8 mouse cellular contexts compared by ENCODE assay signal in the genomic region with DNA sequence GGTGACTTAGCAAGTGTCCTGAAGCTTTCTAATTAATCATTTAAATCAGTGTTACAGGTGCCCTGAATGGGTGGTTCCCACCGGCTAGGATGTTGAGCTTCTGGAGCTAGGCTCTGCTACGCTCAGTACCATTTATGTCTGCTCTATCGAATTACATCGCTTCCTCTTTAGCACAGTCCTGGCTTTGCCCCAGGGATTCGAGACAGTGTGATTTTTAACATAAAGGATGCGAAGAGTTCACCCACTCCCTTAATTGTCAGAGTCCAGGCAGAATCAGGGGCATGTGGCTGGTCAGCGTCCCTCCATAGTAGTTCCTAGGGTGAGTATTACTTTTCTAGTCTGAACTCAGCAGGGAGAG. TPM values are rescaled to one million over a fixed set of nuclear protein-coding genes. Genes with fewer than 3 reads are reported as not detected.
DNase-seq lines count a peak whose midpoint lies in the region; ATAC-seq and TF ChIP-seq lines count a peak whose summit lies in the region.
"Had no signal": no experiment of that assay in that cellular context is flagged by ENCODE, and none has a peak within 500 bp of the region (broad histone marks: within the 10 kb centered on the region; RNA-seq: fewer than 3 reads in every experiment).

No protein-coding gene starts in this region.

- H3K4me1 ChIP-seq in lung, postnatal 0 days (ENCODE audit: insufficient read depth, low read depth, low read length), result no peaks in the 10 kb centered on the region
- peaks cover 14% of the 10 kb centered on the region for H3K4me1 ChIP-seq in liver, embryonic 13.5 days (replicated peaks)
- peaks cover 8% of the 10 kb centered on the region for H3K4me1 ChIP-seq in stomach, embryonic 14.5 days (ENCODE audit: control insufficient read depth, insufficient read depth, low read length)

- WGBS in lung, postnatal 0 days, result 23% methylated on average over 7 of the region's 7 CpGs
- 22% methylated on average over 7 of the region's 7 CpGs for WGBS in liver, embryonic 13.5 days (ENCODE audit: insufficient replicate concordance)
- 18% methylated on average over 7 of the region's 7 CpGs for WGBS in stomach, embryonic 14.5 days

- intact Hi-C loops in gastrocnemius, postnatal 14 days (cut with DNase I; ENCODE audit: low total_unique reads), result no loop called here
- intact Hi-C loops in left cerebral cortex, postnatal 36 days (cut with DNase I), result no loop called here

- H3K36me3 ChIP-seq in lung, postnatal 0 days (ENCODE audit: insufficient read depth, low read length), result no peaks in the 10 kb centered on the region
- H3K36me3 ChIP-seq in liver, embryonic 13.5 days, result no peaks in the 10 kb centered on the region
- no peaks in the 10 kb centered on the region for H3K36me3 ChIP-seq in stomach, embryonic 14.5 days (ENCODE audit: control insufficient read depth, insufficient read depth, low read length)

- no peaks in the 10 kb centered on the region for H3K27me3 ChIP-seq in lung, postnatal 0 days (replicated peaks; ENCODE audit: insufficient read depth, low read length)
- H3K27me3 ChIP-seq in liver, embryonic 13.5 days, result peaks cover 22% of the 10 kb centered on the region
- H3K27me3 ChIP-seq in stomach, embryonic 14.5 days (ENCODE audit: control insufficient read depth, insufficient read depth, low read length), result no peaks in the 10 kb centered on the region

- no peak for TF ChIP-seq CTCF in lung, postnatal 0 days (IDR thresholded peaks at IDR 0.05)

- no peaks in the 10 kb centered on the region for H3K9me3 ChIP-seq in lung, postnatal 0 days (ENCODE audit: low read length)
- H3K9me3 ChIP-seq in liver, embryonic 13.5 days (replicated peaks), result no peaks in the 10 kb centered on the region
- no peaks in the 10 kb centered on the region for H3K9me3 ChIP-seq in stomach, embryonic 14.5 days (ENCODE audit: control insufficient read depth, low read depth, low read length)

- no peak overlapping the region for H3K4me3 ChIP-seq in lung, postnatal 0 days (ENCODE audit: low read depth, low read length)
- H3K4me3 ChIP-seq in liver, embryonic 13.5 days (replicated peaks), result no peak overlapping the region
- no peak overlapping the region for H3K4me3 ChIP-seq in stomach, embryonic 14.5 days (ENCODE audit: low read depth, low read length)

- no peak for DNase-seq in lung, postnatal 0 days (ENCODE audit: low spot score)
- DNase-seq in lung, postnatal 4 days, result no peak
- DNase-seq in liver, embryonic 13.5 days, result no peak
- no peak for DNase-seq in gastrocnemius, postnatal 14 days
- DNase-seq in left cerebral cortex, postnatal 36 days (ENCODE audit: low spot score in 2 of 2), result no peak
- DNase-seq: adrenal gland, postnatal 25 days had no signal

- no peak for ATAC-seq in lung, postnatal 0 days
- peak; percentile 49 for ATAC-seq in granulocyte monocyte progenitor cell, adult 5-6 weeks (replicated peaks; ENCODE audit: poor library complexity, severe bottlenecking)
- no peak for ATAC-seq in liver, embryonic 13.5 days (ENCODE audit: low read depth)
- ATAC-seq in stomach, embryonic 14.5 days (ENCODE audit: insufficient number of reproducible peaks, insufficient read depth, low FRiP score, low read depth), result no peak

- TF ChIP-seq EP300 in lung, postnatal 0 days (IDR thresholded peaks at IDR 0.05), result no peak

- H3K4me2 ChIP-seq in lung, postnatal 0 days (replicated peaks; ENCODE audit: low read depth, low read length), result peak overlapping the region; percentile 33; the same call in 1 of the 2 replicates
- H3K4me2 ChIP-seq in liver, embryonic 13.5 days, result peak overlapping the region; percentile 28
- peak overlapping the region; percentile 24 for H3K4me2 ChIP-seq in stomach, embryonic 14.5 days (replicated peaks; ENCODE audit: low read depth, low read length)

- no peak overlapping the region for H3K27ac ChIP-seq in lung, postnatal 0 days (ENCODE audit: low read length)
- H3K27ac ChIP-seq in liver, embryonic 13.5 days, result no peak overlapping the region
- no peak overlapping the region for H3K27ac ChIP-seq in stomach, embryonic 14.5 days (ENCODE audit: low read length)

- no peak overlapping the region for H3K9ac ChIP-seq in lung, postnatal 0 days (replicated peaks; ENCODE audit: low read depth)
- no peak overlapping the region for H3K9ac ChIP-seq in liver, embryonic 13.5 days
- H3K9ac ChIP-seq in stomach, embryonic 14.5 days (replicated peaks; ENCODE audit: low read depth, low read length), result no peak overlapping the region

RNA-seq across cellular contexts. Expression of a gene that starts 29.2 kb away (rescaled TPM):
- polyA plus RNA-seq in lung, postnatal 0 days (2015; fragmentation: Nextera tagmentation; extraction: Ambion mirVana), result 42.9 and 48.9 TPM in 2 replicates
- 98.7 and 104 TPM in 2 replicates for total RNA-seq in granulocyte monocyte progenitor cell, adult 5-6 weeks (2014; fragmentation: Nextera tagmentation)
- total RNA-seq in granulocyte monocyte progenitor cell, adult 5-6 weeks (2017), result 82.8 and 84.2 TPM in 2 replicates
- polyA plus RNA-seq in liver, embryonic 13.5 days (2015; fragmentation: Nextera tagmentation; extraction: Ambion mirVana), result 37.6 and 41.5 TPM in 2 replicates
- 95.5 and 103 TPM in 2 replicates for polyA plus RNA-seq in stomach, embryonic 14.5 days (2014; fragmentation: Nextera tagmentation; extraction: Ambion mirVana)
- total RNA-seq in gastrocnemius, postnatal 14 days (2021), result 10 to 100 TPM; 31.7 to 34.7 TPM
- total RNA-seq in left cerebral cortex, postnatal 36 days (2021), result 10 to 100 TPM; 85.2 to 94.1 TPM

RNA-seq across cellular contexts. Expression of a gene that starts 39.7 kb away (rescaled TPM):
- polyA plus RNA-seq in lung, postnatal 0 days (2015; fragmentation: Nextera tagmentation; extraction: Ambion mirVana), result 318 and 349 TPM in 2 replicates
- 277 and 304 TPM in 2 replicates for total RNA-seq in granulocyte monocyte progenitor cell, adult 5-6 weeks (2014; fragmentation: Nextera tagmentation)
- 345 and 391 TPM in 2 replicates for total RNA-seq in granulocyte monocyte progenitor cell, adult 5-6 weeks (2017)
- 236 and 269 TPM in 2 replicates for polyA plus RNA-seq in liver, embryonic 13.5 days (2015; fragmentation: Nextera tagmentation; extraction: Ambion mirVana)
- polyA plus RNA-seq in stomach, embryonic 14.5 days (2014; fragmentation: Nextera tagmentation; extraction: Ambion mirVana), result 252 and 294 TPM in 2 replicates
- 100 to 1,000 TPM; 515 to 580 TPM for total RNA-seq in gastrocnemius, postnatal 14 days (2021)
- 100 to 1,000 TPM; 119 to 127 TPM for total RNA-seq in left cerebral cortex, postnatal 36 days (2021)
